Mouse (Mus musculus) kidney, adult 2 months (tissue): ENCODE measurements around the gene Cep68.

Experiments used
- CTCF ChIP-seq: fragments of 200-500 bp; conservative IDR thresholded peaks from 2 replicates; pipeline ENCODE4 v1.5.1; 2011; ENCODE audit warnings: low read depth, mild to moderate bottlenecking, control low read depth, low read length, moderate library complexity, mixed read lengths; ENCODE audit not compliant: insufficient read depth, insufficient read length
- POLR2A ChIP-seq: fragments of 200-500 bp; IDR thresholded peaks from one replicate; pipeline ENCODE4 v1.6.1; 2011; ENCODE audit warnings: low read depth, low read length, control low read depth

- no peak for TF ChIP-seq CTCF
- no peak for TF ChIP-seq POLR2A
Measured at GRCm38 (mm10) chr11:20193100-20193736, 56.0 kb downstream of the Cep68 start.
